Mouse (Mus musculus) CH12.LX (cell line): ENCODE results near the gene Itpr1.
A peak's percentile ranks its signal among the peaks of the same experiment; 100 is the strongest.

ENCODE experiments used
- CTCF ChIP-seq, 2 experiments: IDR thresholded peaks in 1 of 2; conservative IDR thresholded peaks in 1 of 2; 2 replicates each; pipeline ENCODE4 v1.5.1; 2011 to 2012; ENCODE audit warnings: low read depth in 2 of 2, low read length in 2 of 2, improper control_type of control experiment in 1 of 2, inconsistent platforms in 1 of 2, mild to moderate bottlenecking in 1 of 2, moderate library complexity in 1 of 2
- MAZ ChIP-seq: IDR thresholded peaks from 2 replicates; pipeline ENCODE4 v1.6.1; 2012; ENCODE audit warnings: low read depth, mild to moderate bottlenecking, inconsistent platforms, low read length, improper control_type of control experiment, moderate library complexity
- POLR2A ChIP-seq: IDR thresholded peaks from 2 replicates; pipeline ENCODE4 v1.6.1; 2011; ENCODE audit warnings: low read depth, mild to moderate bottlenecking, improper control_type of control experiment, low read length
- TBP ChIP-seq: conservative IDR thresholded peaks from 2 replicates; pipeline ENCODE4 v1.6.1; 2011; ENCODE audit warnings: low read depth, low read length, improper control_type of control experiment

GRCm38 (mm10) chr6:108426789-108427188 lies 213.9 kb downstream of the Itpr1 start:
- TF ChIP-seq MAZ: no peak
- TF ChIP-seq TBP: no peak
- TF ChIP-seq POLR2A: no peak
- TF ChIP-seq CTCF (conservative IDR thresholded peaks at IDR 0.05 in 1 of 2, IDR thresholded peaks at IDR 0.05 in 1 of 2; ENCODE audit: low read depth in 2 of 2, low read length in 2 of 2): peak in 1 of 2 experiments; percentile 43; a peak in 2 of 4 replicates
